Comparison of ENCODE assay signal across 10 mouse cellular contexts in the genomic region with DNA sequence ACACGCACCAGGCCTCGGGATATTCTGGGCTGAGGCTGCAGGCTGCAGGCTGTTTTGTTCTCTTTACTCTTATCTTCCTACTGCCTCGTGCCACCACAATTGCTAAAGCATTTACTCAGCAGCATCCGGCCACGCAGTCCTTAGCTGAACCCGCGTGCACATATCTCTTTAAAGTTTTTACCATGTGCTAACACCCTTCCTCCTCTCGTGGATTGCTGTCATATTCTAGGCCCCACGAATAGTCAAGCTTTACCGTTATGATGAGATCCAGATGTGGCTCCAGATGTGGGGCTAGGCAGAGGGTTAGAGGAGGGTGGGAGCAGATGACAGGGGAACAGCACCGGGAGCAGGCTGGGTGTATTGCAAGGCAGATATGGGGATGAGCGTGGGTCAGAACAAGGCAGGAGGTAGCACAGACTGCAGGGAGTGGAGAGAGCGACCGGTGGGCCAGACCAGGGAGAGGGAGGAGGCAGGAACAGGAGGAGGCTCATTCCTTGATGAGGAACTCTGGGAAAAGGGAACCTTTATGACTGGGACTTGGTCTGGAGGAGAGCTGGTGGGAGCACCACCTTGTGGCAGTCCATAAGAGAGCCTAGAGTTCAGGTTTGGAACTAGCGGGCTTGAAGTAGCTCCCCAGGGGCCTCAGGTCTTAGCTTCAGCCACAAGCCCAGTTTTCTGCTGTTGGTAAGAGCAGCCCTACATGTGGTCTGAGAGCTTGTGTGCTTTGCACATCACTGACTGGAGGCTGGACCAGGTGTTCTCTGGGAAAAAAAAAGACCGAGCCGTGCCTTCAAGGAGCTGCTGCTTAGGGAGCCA.
DNase-seq lines count a peak whose midpoint lies in the region; ATAC-seq and TF ChIP-seq lines count a peak whose summit lies in the region.
"Had no signal": no experiment of that assay in that cellular context is flagged by ENCODE, and none has a peak within 500 bp of the region (broad histone marks: within the 10 kb centered on the region; RNA-seq: fewer than 3 reads in every experiment).

No protein-coding gene starts in this region.

- no peak for ATAC-seq in kidney, postnatal 0 days (replicated peaks; ENCODE audit: low FRiP score, low read depth)
- ATAC-seq in limb, embryonic 11.5 days (ENCODE audit: insufficient number of reproducible peaks, low FRiP score, low TSS enrichment, low read depth) = peak; percentile 53; the same call in 1 of the 2 replicates

- no peak overlapping the region for H3K9ac ChIP-seq in kidney, postnatal 0 days (ENCODE audit: low read depth, low read length)
- no peak overlapping the region for H3K9ac ChIP-seq in limb, embryonic 11.5 days (ENCODE audit: low read length)
- H3K9ac ChIP-seq: stomach, embryonic 15.5 days had no signal

- WGBS in kidney, postnatal 0 days = 63% methylated on average over 17 of the region's 17 CpGs
- WGBS in limb, embryonic 11.5 days = 31% methylated on average over 17 of the region's 17 CpGs

- peak; percentile 15 for DNase-seq in kidney, postnatal 0 days (ENCODE audit: low spot score)
- DNase-seq in kidney, postnatal 10 days = no peak
- peak; percentile 75 for DNase-seq in ES-CJ7 (ENCODE audit: low read depth, low spot score)
- DNase-seq in brain, embryonic 18.5 days (ENCODE audit: low read depth, low spot score) = peak; percentile 6
- peak; percentile 67 for DNase-seq in limb, embryonic 11.5 days (ENCODE audit: low spot score)
- DNase-seq in adrenal gland, postnatal 25 days = no peak
- no peak for DNase-seq in adrenal gland, adult 8-10 months
- DNase-seq: cerebellum, adult 9-11 months; heart, postnatal 4 days had no signal

- no peaks in the 10 kb centered on the region for H3K9me3 ChIP-seq in kidney, postnatal 0 days (replicated peaks; ENCODE audit: low read length)
- no peaks in the 10 kb centered on the region for H3K9me3 ChIP-seq in limb, embryonic 11.5 days (ENCODE audit: control insufficient read depth, low read length)
- H3K9me3 ChIP-seq: stomach, embryonic 15.5 days had no signal

- no peaks in the 10 kb centered on the region for H3K4me1 ChIP-seq in kidney, postnatal 0 days (replicated peaks; ENCODE audit: insufficient read depth, low read length)
- peaks cover 8% of the 10 kb centered on the region for H3K4me1 ChIP-seq in limb, embryonic 11.5 days (ENCODE audit: control insufficient read depth, insufficient read depth, low read length)
- H3K4me1 ChIP-seq: stomach, embryonic 15.5 days had no signal

- H3K27ac ChIP-seq in kidney, postnatal 0 days = no peak overlapping the region
- no peak overlapping the region for H3K27ac ChIP-seq in limb, embryonic 11.5 days (replicated peaks; ENCODE audit: low read depth, low read length)
- H3K27ac ChIP-seq: stomach, embryonic 15.5 days had no signal

- H3K4me2 ChIP-seq in kidney, postnatal 0 days (ENCODE audit: low read length) = no peak overlapping the region
- peak overlapping the region; percentile 20; the same call in 1 of the 2 replicates for H3K4me2 ChIP-seq in limb, embryonic 11.5 days (ENCODE audit: low read depth, severe bottlenecking)
- H3K4me2 ChIP-seq: stomach, embryonic 15.5 days had no signal

- no peaks in the 10 kb centered on the region for H3K36me3 ChIP-seq in kidney, postnatal 0 days (ENCODE audit: insufficient read depth, low read length)
- no peaks in the 10 kb centered on the region for H3K36me3 ChIP-seq in limb, embryonic 11.5 days (ENCODE audit: control insufficient read depth, insufficient read depth, low read length)
- H3K36me3 ChIP-seq: stomach, embryonic 15.5 days had no signal

- H3K4me3 ChIP-seq in kidney, postnatal 0 days (replicated peaks; ENCODE audit: low read depth, low read length) = no peak overlapping the region
- H3K4me3 ChIP-seq in limb, embryonic 11.5 days (ENCODE audit: low read depth, low read length) = no peak overlapping the region
- H3K4me3 ChIP-seq: stomach, embryonic 15.5 days had no signal

- H3K27me3 ChIP-seq in kidney, postnatal 0 days (ENCODE audit: insufficient read depth, low read length) = no peaks in the 10 kb centered on the region
- no peaks in the 10 kb centered on the region for H3K27me3 ChIP-seq in limb, embryonic 11.5 days (ENCODE audit: control insufficient read depth, insufficient read depth, low read length)
- H3K27me3 ChIP-seq: stomach, embryonic 15.5 days had no signal

- peak; percentile 29; the same call in 1 of the 2 replicates for TF ChIP-seq CTCF in kidney, postnatal 0 days (IDR thresholded peaks at IDR 0.05; ENCODE audit: low read depth)

Comparison
In these comparisons a context has a peak if more than half of its experiments do, and no peak if none do; other contexts are left out.
1. DNase-seq: peak in kidney, postnatal 0 days (single experiment), ES-CJ7 (single experiment), brain, embryonic 18.5 days (single experiment) and limb, embryonic 11.5 days (single experiment); none in kidney, postnatal 10 days (single experiment), adrenal gland, postnatal 25 days (single experiment) and adrenal gland, adult 8-10 months (single experiment).